Mouse (Mus musculus) heart, postnatal 0 days (tissue): ENCODE measurements at regions not wholly inside any gene's neighbourhood (a gene's known extent, or its start where the extent isn't known, plus 50 kb on each side); places are given as distances from the start of the nearest gene placed in this dataset.

Experiments
- ATAC-seq: fragments of 200-750 bp; cut with Nextera tagmentation; 2 replicates; pipeline ENCODE4 v1.8.0; 2017; ENCODE audit warnings: low read depth, moderate number of reproducible peaks, moderate library complexity; ENCODE audit not compliant: insufficient read depth
- DNase-seq: peaks from one replicate; pipeline ENCODE4 v3.0.0-alpha.2; 2016; ENCODE audit warnings: low spot score
- H3K27ac ChIP-seq: fragments of 300-500 bp; sonication (generic); 2 replicates; pipeline ENCODE4 v1.5.1; 2014; ENCODE audit warnings: low read depth, mild to moderate bottlenecking
- H3K27me3 ChIP-seq: fragments of 300-500 bp; sonication (generic); 2 replicates; pipeline ENCODE4 v1.6.1; 2014; ENCODE audit warnings: low read length, mixed read lengths; ENCODE audit not compliant: control insufficient read depth, insufficient read depth
- H3K36me3 ChIP-seq: fragments of 300-500 bp; sonication (generic); replicated peaks from 2 replicates; pipeline ENCODE4 v1.6.1; 2014; ENCODE audit warnings: low read length, mixed read lengths; ENCODE audit not compliant: control insufficient read depth, insufficient read depth
- H3K4me1 ChIP-seq: fragments of 300-500 bp; sonication (generic); 2 replicates; pipeline ENCODE4 v1.6.1; 2014; ENCODE audit warnings: antibody characterized with exemption; ENCODE audit not compliant: control insufficient read depth, insufficient read depth
- H3K4me2 ChIP-seq: fragments of 300-500 bp; sonication (generic); 2 replicates; pipeline ENCODE4 v1.6.1; 2014; ENCODE audit warnings: low read depth, mild to moderate bottlenecking, low read length, moderate library complexity
- H3K4me3 ChIP-seq: fragments of 300-500 bp; sonication (generic); 2 replicates; pipeline ENCODE4 v1.5.1; 2014; ENCODE audit warnings: low read depth, low read length
- H3K9ac ChIP-seq: fragments of 300-500 bp; sonication (generic); replicated peaks from 2 replicates; pipeline ENCODE4 v1.6.1; 2014; ENCODE audit warnings: low read depth, low read length, mixed read lengths
- H3K9me3 ChIP-seq: fragments of 300-500 bp; sonication (generic); replicated peaks from 2 replicates; pipeline ENCODE4 v1.6.1; 2016; ENCODE audit warnings: low read length; ENCODE audit not compliant: control insufficient read depth
- CTCF ChIP-seq: IDR thresholded peaks from 2 replicates; pipeline ENCODE4 v1.5.1; 2016; ENCODE audit warnings: antibody characterized with exemption, control low read depth, low read depth
- EP300 ChIP-seq: IDR thresholded peaks from 2 replicates; pipeline ENCODE4 v1.6.1; 2016; ENCODE audit warnings: antibody characterized with exemption, low read depth
- WGBS: fragments of 180-500 bp; shearing (Covaris S2); extraction: QIAGEN DNeasy Blood & Tissue Kit; methylation state at CpG from one replicate; pipeline ENCODE4 v1.1.7; 2014; 5-methylcytosine and 5-hydroxymethylcytosine counted together

GRCm38 (mm10) chr16:86897967-86898710 is 455.8 kb upstream of the N6amt1 start:
- no peak for ATAC-seq
- Histone ChIP-seq H3K36me3 (no peaks in the 10 kb centered on the region), H3K4me2 (no peak overlapping the region), H3K9ac (no peak overlapping the region), H3K27ac (no peak overlapping the region), H3K27me3 (no peaks in the 10 kb centered on the region), H3K4me1 (peaks cover 5% of the 10 kb centered on the region; the same call in 1 of the 2 replicates), H3K4me3 (no peak overlapping the region), H3K9me3 (no peaks in the 10 kb centered on the region)
- no peak for TF ChIP-seq EP300
- no peak for TF ChIP-seq CTCF
- no peak for DNase-seq
- WGBS: 60% methylated on average over 2 of the region's 2 CpGs

- TF ChIP-seq EP300 (no peak), CTCF (no peak)
- 88% methylated on average over 3 of the region's 3 CpGs for WGBS
- no peaks in the 10 kb centered on the region for H3K36me3 ChIP-seq
- no peak overlapping the region for H3K27ac ChIP-seq
- H3K4me1 ChIP-seq: peaks cover 5% of the 10 kb centered on the region; the same call in 1 of the 2 replicates
- H3K4me2 ChIP-seq: no peak overlapping the region
- H3K4me3 ChIP-seq: no peak overlapping the region
- no peak overlapping the region for H3K9ac ChIP-seq
- ATAC-seq (no peak), DNase-seq (no peak)
- no peaks in the 10 kb centered on the region for H3K27me3 ChIP-seq
- H3K9me3 ChIP-seq: no peaks in the 10 kb centered on the region
Observed at GRCm38 (mm10) chr16:86894982-86895381, 459.0 kb upstream of the N6amt1 start.

- Histone ChIP-seq H3K9me3 (no peaks in the 10 kb centered on the region), H3K36me3 (no peaks in the 10 kb centered on the region), H3K9ac (no peak overlapping the region), H3K4me2 (no peak overlapping the region), H3K4me1 (peaks cover 5% of the 10 kb centered on the region; the same call in 1 of the 2 replicates), H3K27ac (no peak overlapping the region), H3K4me3 (no peak overlapping the region), H3K27me3 (no peaks in the 10 kb centered on the region)
- 51% methylated on average over 5 of the region's 5 CpGs for WGBS
- TF ChIP-seq EP300: no peak
- TF ChIP-seq CTCF: no peak
- DNase-seq (no peak), ATAC-seq (no peak)
Observed at GRCm38 (mm10) chr16:86894333-86894732, 459.7 kb upstream of the N6amt1 start.

- no peak overlapping the region for H3K4me3 ChIP-seq
- ATAC-seq (no peak), DNase-seq (no peak)
- no peaks in the 10 kb centered on the region for H3K36me3 ChIP-seq
- H3K9ac ChIP-seq: no peak overlapping the region
- H3K9me3 ChIP-seq: no peaks in the 10 kb centered on the region
- no peak overlapping the region for H3K4me2 ChIP-seq
- 62% methylated on average over 5 of the region's 5 CpGs for WGBS
- no peaks in the 10 kb centered on the region for H3K27me3 ChIP-seq
- TF ChIP-seq CTCF: no peak
- no peak for TF ChIP-seq EP300
- no peak overlapping the region for H3K27ac ChIP-seq
- no peaks in the 10 kb centered on the region for H3K4me1 ChIP-seq
Observed at GRCm38 (mm10) chr16:86888421-86888820, 465.6 kb upstream of the N6amt1 start.

- H3K4me2 ChIP-seq: no peak overlapping the region
- no peak overlapping the region for H3K27ac ChIP-seq
- H3K9ac ChIP-seq: no peak overlapping the region
- no peaks in the 10 kb centered on the region for H3K4me1 ChIP-seq
- DNase-seq (no peak), ATAC-seq (no peak)
- TF ChIP-seq CTCF: no peak
- no peak overlapping the region for H3K4me3 ChIP-seq
- H3K36me3 ChIP-seq: no peaks in the 10 kb centered on the region
- no peaks in the 10 kb centered on the region for H3K9me3 ChIP-seq
- H3K27me3 ChIP-seq: no peaks in the 10 kb centered on the region
- WGBS: 71% methylated on average over 4 of the region's 4 CpGs
Observed at GRCm38 (mm10) chr16:86887605-86888004, 466.4 kb upstream of the N6amt1 start.

- DNase-seq: peak; percentile 39
- ATAC-seq: peak; percentile 51; the same call in 1 of the 2 replicates
- H3K36me3 ChIP-seq: no peaks in the 10 kb centered on the region
- no peak overlapping the region for H3K4me3 ChIP-seq
- WGBS: 51% methylated on average over 7 of the region's 7 CpGs
- no peak overlapping the region for H3K4me2 ChIP-seq
- no peak for TF ChIP-seq EP300
- no peak for TF ChIP-seq CTCF
- H3K9me3 ChIP-seq: no peaks in the 10 kb centered on the region
- no peaks in the 10 kb centered on the region for H3K4me1 ChIP-seq
- H3K27ac ChIP-seq: no peak overlapping the region
- no peaks in the 10 kb centered on the region for H3K27me3 ChIP-seq
- no peak overlapping the region for H3K9ac ChIP-seq
Observed at GRCm38 (mm10) chr16:86883862-86884261, 470.1 kb upstream of the N6amt1 start.
